Mouse (Mus musculus): ENCODE data around the gene Kcnc2. TPM values are rescaled to one million over a fixed set of nuclear protein-coding genes. Genes with fewer than 3 reads are reported as not detected.
"Not testable (repeated sequence)": the region's sequence is repeated elsewhere in the genome, so short reads cannot be mapped to it uniquely, and the experiment has no call there.

Kcnc2 gene
- total RNA-seq (2021) = under 1 TPM; 0.39 to 0.42 TPM

- DNase-seq (ENCODE audit: low spot score) = no peak
- intact Hi-C loops (cut with DNase I) = no loop called here
These were observed at the start of gene Kcnc2 for GRCm38 (mm10) chr10:112270887-112271802. Gene Kcnc2 (plus strand): TSS chr10:112271121.

- intact Hi-C loops (cut with DNase I) = no loop called here
- DNase-seq (ENCODE audit: low spot score) = no peak
These were observed 43.8 kb upstream of the Kcnc2 start for GRCm38 (mm10) chr10:112227073-112227472.

GRCm38 (mm10) chr10:112229091-112229843 is 41.7 kb upstream of the Kcnc2 start:
- DNase-seq (ENCODE audit: low spot score); intact Hi-C loops (cut with DNase I): not testable (repeated sequence)

- intact Hi-C loops (cut with DNase I); DNase-seq (ENCODE audit: low spot score): not testable (repeated sequence)
These were observed 38.2 kb upstream of the Kcnc2 start for GRCm38 (mm10) chr10:112232733-112233132.

- intact Hi-C loops (cut with DNase I); DNase-seq (ENCODE audit: low spot score): not testable (repeated sequence)
These were observed 35.5 kb upstream of the Kcnc2 start for GRCm38 (mm10) chr10:112235396-112235940.

- intact Hi-C loops (cut with DNase I) = no loop called here
- no peak for DNase-seq (ENCODE audit: low spot score)
These were observed 22.6 kb upstream of the Kcnc2 start for GRCm38 (mm10) chr10:112248273-112248672.

GRCm38 (mm10) chr10:112263467-112263866 is 7.5 kb upstream of the Kcnc2 start:
- DNase-seq (ENCODE audit: low spot score) = no peak
- intact Hi-C loops (cut with DNase I) = no loop called here

GRCm38 (mm10) chr10:112269481-112269880 is 1.4 kb upstream of the Kcnc2 start:
- no peak for DNase-seq (ENCODE audit: low spot score)
- intact Hi-C loops (cut with DNase I) = no loop called here

GRCm38 (mm10) chr10:112269939-112270781 is 761 bp upstream of the Kcnc2 start:
- intact Hi-C loops (cut with DNase I) = no loop called here
- no peak for DNase-seq (ENCODE audit: low spot score)

GRCm38 (mm10) chr10:112271803-112272165 is 863 bp downstream of the Kcnc2 start:
- no peak for DNase-seq (ENCODE audit: low spot score)
- intact Hi-C loops (cut with DNase I) = no loop called here

GRCm38 (mm10) chr10:112272171-112272570 is 1.2 kb downstream of the Kcnc2 start:
- intact Hi-C loops (cut with DNase I) = no loop called here
- no peak for DNase-seq (ENCODE audit: low spot score)

- intact Hi-C loops (cut with DNase I) = no loop called here
- no peak for DNase-seq (ENCODE audit: low spot score)
These were observed 7.1 kb downstream of the Kcnc2 start for GRCm38 (mm10) chr10:112277996-112278395.

GRCm38 (mm10) chr10:112315136-112315535 is 44.2 kb downstream of the Kcnc2 start:
- DNase-seq (ENCODE audit: low spot score) = no peak
- intact Hi-C loops (cut with DNase I) = no loop called here

- no peak for DNase-seq (ENCODE audit: low spot score)
- intact Hi-C loops (cut with DNase I) = no loop called here
These were observed 46.9 kb downstream of the Kcnc2 start for GRCm38 (mm10) chr10:112317783-112318182.

GRCm38 (mm10) chr10:112357669-112358362 is 86.9 kb downstream of the Kcnc2 start:
- intact Hi-C loops (cut with DNase I) = no loop called here

GRCm38 (mm10) chr10:112358363-112358704 is 87.4 kb downstream of the Kcnc2 start:
- no peak for DNase-seq (ENCODE audit: low spot score)
- intact Hi-C loops (cut with DNase I) = no loop called here

More at GRCm38 (mm10) chr10:112357669-112358362, 86.9 kb downstream of the Kcnc2 start:
- DNase-seq (ENCODE audit: low spot score) = no peak

GRCm38 (mm10) chr10:112360704-112361103 is 89.8 kb downstream of the Kcnc2 start:
- intact Hi-C loops (cut with DNase I) = no loop called here
- no peak for DNase-seq (ENCODE audit: low spot score)

- intact Hi-C loops (cut with DNase I) = no loop called here
These were observed 97.4 kb downstream of the Kcnc2 start for GRCm38 (mm10) chr10:112368369-112368768.

GRCm38 (mm10) chr10:112377163-112377562 is 106.2 kb downstream of the Kcnc2 start:
- intact Hi-C loops (cut with DNase I) = no loop called here
- DNase-seq (ENCODE audit: low spot score) = no peak

More at GRCm38 (mm10) chr10:112368369-112368768, 97.4 kb downstream of the Kcnc2 start:
- no peak for DNase-seq (ENCODE audit: low spot score)

Data from heart, postnatal 25 days (tissue).